Mouse (Mus musculus): Measurements from ENCODE around the gene Bicra. TPM values are rescaled to one million over a fixed set of nuclear protein-coding genes. Genes with fewer than 3 reads are reported as not detected.

The Bicra gene
- total RNA-seq, 2 experiments from 2014 or later: 20.8 to 22.8 TPM

DNA sequence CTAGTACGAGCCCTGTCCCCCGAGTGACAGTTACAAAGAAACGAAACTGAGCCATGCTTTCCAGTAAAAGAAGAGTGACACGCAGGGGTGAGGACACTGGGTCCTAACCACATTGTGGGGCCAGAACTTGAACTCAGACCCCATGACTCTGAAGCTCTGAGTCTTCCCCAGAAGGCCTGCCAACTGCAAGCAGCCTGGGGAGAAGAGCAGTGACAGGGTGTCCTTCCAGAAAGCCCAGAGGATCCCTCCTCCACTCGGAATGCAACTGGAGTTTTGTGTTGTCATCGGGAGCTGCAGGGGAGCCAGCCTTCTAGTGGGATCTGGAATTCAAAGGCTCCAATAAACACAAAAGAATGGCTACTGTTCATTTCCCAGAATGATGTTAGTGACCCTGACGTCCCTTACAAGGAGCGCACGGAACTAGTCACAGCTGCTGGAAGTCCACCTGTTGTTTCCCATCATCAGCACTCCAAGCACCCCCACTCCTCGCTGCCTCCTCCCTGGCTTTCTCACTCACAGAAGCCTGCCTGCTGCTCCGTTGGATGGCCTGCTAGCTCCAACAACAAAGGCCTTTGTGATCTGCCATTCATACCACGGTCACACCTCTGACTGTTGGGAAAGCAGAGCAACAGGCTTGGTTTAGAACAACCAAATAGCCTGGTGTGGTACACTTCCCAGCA, 43.4 kb downstream of the Bicra start:
- no peak for TF ChIP-seq CTCF (conservative IDR thresholded peaks at IDR 0.05)
- peak overlapping the region; percentile 82 for H3K27ac ChIP-seq
- no peak for DNase-seq (ENCODE audit: low spot score in 2 of 2)
- H3K4me3 ChIP-seq: no peak overlapping the region

DNA sequence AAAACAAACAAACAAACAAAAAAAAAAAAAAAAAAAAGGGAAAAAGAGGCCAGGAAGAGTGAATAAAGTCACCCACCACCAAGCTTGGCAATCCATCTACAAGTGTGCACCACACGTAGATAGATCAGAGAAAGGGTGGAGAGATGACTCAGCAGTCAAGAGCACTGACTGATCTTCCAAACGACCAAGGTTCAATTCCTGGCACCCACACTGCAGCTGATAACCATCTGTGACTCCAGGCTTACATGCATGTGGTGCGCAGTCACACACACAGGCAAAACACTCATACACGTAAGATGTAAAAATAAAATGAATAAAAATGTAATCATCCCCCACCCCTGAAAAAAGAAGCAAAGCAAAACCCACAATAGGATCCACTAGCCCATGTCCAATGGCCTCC, 44.7 kb downstream of the Bicra start:
- no peak for TF ChIP-seq CTCF (conservative IDR thresholded peaks at IDR 0.05)
- no peak for DNase-seq (ENCODE audit: low spot score in 2 of 2)
- no peak overlapping the region for H3K4me3 ChIP-seq
- H3K27ac ChIP-seq: peak overlapping the region; percentile 82

DNA sequence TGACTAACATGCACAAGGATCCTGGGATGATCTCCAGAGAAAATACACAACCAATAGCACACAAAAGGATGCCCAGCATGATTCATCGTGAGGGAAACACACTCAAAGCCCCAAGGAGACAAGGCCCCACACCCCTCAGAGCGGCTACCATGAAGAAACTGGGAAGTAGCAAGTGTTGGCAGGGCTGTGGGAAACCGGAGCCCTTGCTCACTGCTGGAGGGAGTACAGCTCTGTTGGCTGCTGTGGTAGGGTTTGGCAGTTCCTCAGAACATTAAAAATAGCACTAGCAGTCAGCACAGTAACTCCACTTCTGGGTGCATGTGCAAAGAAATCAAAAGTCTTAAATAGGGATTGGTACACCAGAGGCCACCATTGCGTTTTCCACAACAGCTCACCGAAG, 45.5 kb downstream of the Bicra start:
- Histone ChIP-seq H3K4me3 (peak overlapping the region; percentile 15; the same call in 1 of the 2 replicates), H3K27ac (peak overlapping the region; percentile 82)
- no peak for TF ChIP-seq CTCF (conservative IDR thresholded peaks at IDR 0.05)
- peak; percentile 54 to 81 for DNase-seq (ENCODE audit: low spot score in 2 of 2)

DNA sequence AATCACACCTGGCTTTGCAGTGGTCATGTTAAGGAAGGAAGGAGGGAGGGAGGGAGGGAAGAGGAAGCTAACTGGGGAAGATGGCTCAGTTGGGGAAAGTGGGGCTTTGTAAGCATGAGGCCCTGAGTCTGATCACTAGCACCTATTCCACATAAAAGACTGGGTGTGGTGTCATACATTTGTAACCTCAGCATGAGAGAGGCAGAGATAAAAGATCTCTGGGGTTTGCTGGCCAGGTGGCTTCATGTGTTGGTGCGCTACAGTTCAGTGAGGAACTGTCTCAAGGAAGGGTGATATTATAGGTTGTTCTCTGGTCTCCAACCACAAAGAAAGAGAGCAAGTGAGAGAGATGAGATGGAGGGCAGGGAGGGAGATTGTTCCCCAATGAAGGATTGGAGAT, 46.0 kb downstream of the Bicra start:
- Histone ChIP-seq H3K4me3 (no peak overlapping the region), H3K27ac (peak overlapping the region; percentile 82)
- DNase-seq (ENCODE audit: low spot score in 2 of 2): no peak
- TF ChIP-seq CTCF (conservative IDR thresholded peaks at IDR 0.05): no peak

DNA sequence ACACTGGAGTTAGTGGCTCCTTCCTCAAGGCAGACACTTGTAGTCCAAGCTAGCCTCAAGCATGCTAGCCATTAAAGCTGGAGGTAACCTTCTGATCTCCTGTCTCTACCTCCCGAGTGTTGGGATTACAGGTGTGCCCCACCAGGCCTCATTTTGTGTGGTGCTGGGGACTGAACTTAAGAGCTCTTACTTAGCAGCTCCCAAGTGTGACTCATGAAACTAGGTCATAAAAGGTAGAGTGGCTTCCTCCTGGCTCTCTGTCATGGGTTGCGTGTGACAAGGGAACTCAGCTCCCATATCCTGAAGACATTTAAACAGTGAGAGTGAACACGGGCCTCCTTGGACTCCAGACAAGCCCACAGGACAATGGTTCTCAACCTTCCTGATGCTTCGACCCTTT, 53.9 kb downstream of the Bicra start:
- no peak for DNase-seq (ENCODE audit: low spot score in 2 of 2)
- no peak overlapping the region for H3K27ac ChIP-seq
- H3K4me3 ChIP-seq: no peak overlapping the region
- no peak for TF ChIP-seq CTCF (conservative IDR thresholded peaks at IDR 0.05)

DNA sequence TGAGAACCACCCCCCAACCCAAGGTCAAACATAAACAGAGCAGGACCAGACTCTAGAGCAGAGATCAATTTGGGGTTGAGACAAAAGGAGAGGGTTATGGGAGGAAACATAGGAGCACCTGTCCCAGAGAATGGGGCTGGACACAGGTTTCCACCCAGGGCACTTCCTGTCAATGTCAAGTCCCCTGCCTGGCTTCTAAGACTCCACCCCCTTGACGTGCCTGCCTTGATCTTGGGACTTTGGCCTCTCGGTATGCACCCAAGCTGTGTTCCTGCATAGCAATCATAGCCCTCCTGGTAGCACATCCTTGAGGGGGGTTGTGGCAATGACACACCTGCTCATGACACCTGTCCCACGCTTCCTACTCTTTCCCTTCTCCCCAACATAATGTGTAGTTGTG, 54.6 kb downstream of the Bicra start:
- Histone ChIP-seq H3K27ac (no peak overlapping the region), H3K4me3 (no peak overlapping the region)
- no peak for TF ChIP-seq CTCF (conservative IDR thresholded peaks at IDR 0.05)
- no peak for DNase-seq (ENCODE audit: low spot score in 2 of 2)

DNA sequence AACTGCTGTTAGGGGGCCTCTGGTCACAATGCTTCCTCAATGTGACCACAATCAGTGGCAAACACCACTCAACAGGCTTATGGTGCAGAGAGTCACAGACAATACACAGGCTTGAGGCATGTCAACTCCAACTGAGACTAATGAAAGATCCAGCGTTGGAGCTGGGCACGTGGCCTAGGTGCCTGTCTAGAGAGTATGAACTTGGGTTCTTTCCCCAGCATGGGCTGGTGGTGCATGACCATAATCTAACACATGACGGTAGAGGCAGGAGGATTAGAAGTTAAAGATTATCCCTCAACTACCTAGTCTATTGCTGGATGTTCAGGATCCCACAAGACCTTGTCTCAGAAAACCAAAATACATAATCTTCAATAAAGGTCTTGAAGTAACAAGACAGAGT, 56.0 kb downstream of the Bicra start:
- no peak overlapping the region for H3K27ac ChIP-seq
- no peak overlapping the region for H3K4me3 ChIP-seq
- TF ChIP-seq CTCF (conservative IDR thresholded peaks at IDR 0.05): no peak
- no peak for DNase-seq (ENCODE audit: low spot score in 2 of 2)

DNA sequence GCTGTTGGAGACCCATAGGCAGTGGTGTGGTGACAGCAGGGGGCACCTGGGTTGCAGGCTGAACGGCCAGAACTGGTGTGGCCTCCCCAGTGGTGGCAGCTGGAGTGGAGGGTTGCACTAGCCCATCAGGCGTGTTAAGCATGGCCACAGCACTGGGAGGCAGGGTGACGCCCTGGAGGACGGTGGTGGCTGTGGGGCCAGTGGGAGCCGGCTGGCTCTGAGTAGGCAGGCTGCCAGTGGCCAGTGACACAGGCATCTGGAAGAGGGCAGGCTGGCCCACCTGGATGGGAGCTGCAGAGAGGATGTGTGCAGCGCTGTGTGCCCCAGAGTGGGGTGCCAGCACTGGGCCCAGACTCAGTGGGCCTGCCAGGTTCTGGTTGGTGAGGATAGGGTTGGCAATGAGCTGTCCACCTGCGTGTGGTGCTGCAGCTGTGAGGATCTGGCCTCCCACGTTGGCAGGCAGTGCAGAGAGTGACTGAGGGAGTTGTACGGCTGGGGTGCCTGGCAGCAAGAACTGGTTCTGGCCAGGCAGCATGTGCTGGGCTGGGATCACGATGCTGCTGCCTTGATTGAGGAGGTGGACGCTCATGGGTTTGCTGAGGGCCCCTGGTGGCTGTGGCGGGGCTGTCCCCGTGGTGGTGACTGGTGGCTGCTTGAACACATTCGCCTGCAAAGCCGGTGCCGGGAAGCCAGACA, 59.9 kb downstream of the Bicra start:
- Histone ChIP-seq H3K27ac (no peak overlapping the region), H3K4me3 (no peak overlapping the region)
- peak; percentile 26 for TF ChIP-seq CTCF (conservative IDR thresholded peaks at IDR 0.05)
- DNase-seq (ENCODE audit: low spot score in 2 of 2): no peak

DNA sequence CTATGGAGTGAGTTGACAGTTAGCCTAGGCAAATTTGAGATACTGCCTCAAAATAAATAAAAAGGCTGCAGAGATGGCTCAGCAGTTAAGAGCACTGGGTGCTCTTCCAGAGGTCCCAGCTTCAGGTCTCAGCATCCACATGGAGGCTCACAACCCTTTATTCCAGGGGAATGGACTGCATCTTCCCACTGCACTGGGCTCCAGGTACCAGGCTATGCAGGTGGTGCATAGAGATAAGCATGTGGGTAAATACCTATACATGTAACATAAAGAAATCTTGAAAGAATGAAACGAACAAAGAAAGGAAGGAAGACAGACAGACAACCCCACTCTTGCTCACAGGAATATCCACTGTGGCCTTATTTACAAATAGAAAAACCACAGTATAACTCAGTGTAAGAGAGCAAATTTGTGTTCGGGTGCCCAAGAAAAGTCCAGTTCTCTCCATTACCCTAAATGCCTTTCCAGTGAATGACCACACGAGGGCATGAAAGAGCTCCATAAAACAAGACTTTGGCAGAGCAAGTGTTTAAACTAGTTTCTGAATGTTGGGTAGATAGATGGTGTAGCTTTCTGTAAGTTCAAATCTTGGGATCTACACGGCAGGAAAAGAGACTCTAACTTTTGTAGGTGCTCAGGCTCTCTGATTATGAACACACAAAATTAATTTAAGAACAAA, 64.9 kb downstream of the Bicra start:
- H3K4me3 ChIP-seq: no peak overlapping the region
- DNase-seq (ENCODE audit: low spot score in 2 of 2): peak in 1 of 2 experiments; percentile 52
- peak; percentile 94 for TF ChIP-seq CTCF (conservative IDR thresholded peaks at IDR 0.05)
- peak overlapping the region; percentile 72 for H3K27ac ChIP-seq

DNA sequence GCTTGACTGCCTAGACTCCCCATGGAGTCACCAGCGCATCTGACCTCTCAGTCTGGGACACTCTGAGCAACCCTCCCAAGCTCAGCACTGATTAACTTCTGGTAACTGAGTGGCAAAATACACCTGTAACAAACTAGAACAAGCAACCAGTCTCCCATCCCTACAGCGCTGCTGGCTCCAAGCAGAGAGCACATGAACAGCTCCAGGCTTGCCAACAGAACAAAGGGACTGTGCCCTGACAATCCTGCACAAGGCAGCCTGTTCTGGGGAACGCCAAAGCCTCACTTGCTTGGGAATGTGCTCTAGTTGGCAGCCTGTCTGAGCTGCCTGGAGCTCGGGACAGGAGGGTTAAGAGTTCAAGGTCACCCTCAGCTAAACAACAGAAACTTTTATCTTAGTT, 66.2 kb downstream of the Bicra start:
- Histone ChIP-seq H3K4me3 (no peak overlapping the region), H3K27ac (peak overlapping the region; percentile 72)
- DNase-seq (ENCODE audit: low spot score in 2 of 2): no peak
- no peak for TF ChIP-seq CTCF (conservative IDR thresholded peaks at IDR 0.05)

DNA sequence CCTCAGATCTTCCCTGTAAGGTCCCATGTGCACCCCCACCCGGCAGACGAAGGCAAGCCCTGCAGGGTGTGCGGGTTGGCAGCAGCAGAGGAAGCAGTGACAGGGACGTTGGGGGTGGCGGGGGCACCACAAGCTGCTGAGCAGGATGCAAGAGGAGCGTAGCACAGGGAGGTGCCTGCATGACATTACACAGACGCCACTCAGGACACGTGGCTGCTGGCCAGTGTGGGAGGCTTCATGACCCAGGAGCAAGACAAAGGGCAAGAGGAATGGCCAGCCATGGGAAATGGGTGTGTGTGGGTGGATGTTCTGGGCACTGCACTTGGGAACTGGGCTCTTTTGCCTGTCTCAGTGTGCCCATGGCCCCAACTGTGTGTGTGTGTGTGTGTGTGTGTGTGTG, 67.5 kb downstream of the Bicra start:
- peak; percentile 65 to 78 for DNase-seq (ENCODE audit: low spot score in 2 of 2)
- no peak for TF ChIP-seq CTCF (conservative IDR thresholded peaks at IDR 0.05)
- Histone ChIP-seq H3K27ac (peak overlapping the region; percentile 72; the same call in 1 of the 2 replicates), H3K4me3 (no peak overlapping the region)

DNA sequence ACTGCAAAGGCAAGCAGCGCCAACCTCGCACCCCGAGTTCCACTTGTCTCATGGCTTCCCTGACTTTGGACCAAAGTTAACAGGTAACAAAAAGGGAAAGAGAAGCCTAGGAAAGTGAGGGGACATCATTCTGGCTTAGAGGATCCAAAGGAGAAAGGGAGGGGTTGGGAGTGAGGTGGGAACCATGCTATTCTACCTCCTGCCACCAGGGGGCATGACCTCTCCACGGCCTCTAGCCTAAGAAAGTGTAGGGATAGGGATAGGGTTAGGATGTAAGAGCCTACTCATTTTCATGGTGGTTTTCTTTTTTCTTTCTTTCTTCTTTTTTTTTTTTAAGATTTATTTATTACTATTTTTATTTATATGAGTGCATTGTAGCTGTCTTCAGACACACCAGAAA, 71.8 kb downstream of the Bicra start:
- Histone ChIP-seq H3K4me3 (no peak overlapping the region), H3K27ac (no peak overlapping the region)
- TF ChIP-seq CTCF (conservative IDR thresholded peaks at IDR 0.05): peak; percentile 98
- peak; percentile 50 to 57 for DNase-seq (ENCODE audit: low spot score in 2 of 2)

DNA sequence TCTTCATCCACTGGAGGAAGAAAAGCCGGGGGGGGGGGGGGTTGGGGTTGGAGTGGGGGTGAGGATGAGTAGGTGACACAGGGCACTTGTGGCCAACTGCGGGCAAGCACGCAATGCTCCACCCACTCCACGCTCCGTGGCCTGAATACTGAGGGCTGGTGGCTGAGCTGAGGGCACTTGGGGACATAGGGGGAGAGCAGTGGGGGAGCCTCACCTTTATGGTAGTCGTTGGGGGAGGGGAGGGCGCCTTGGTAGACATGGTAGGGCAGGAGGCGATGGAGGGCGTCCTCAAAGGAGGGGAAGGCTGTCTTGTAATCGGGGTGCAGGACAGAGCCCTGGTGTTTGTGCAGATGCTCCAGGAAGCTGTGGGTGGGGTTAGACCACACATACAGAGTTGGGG, 72.3 kb downstream of the Bicra start:
- H3K27ac ChIP-seq: no peak overlapping the region
- H3K4me3 ChIP-seq: no peak overlapping the region
- DNase-seq (ENCODE audit: low spot score in 2 of 2): no peak
- TF ChIP-seq CTCF (conservative IDR thresholded peaks at IDR 0.05): no peak

All from layer of hippocampus, adult 2 months (tissue).